Mouse (Mus musculus): Measurements from ENCODE around the gene AI467606.

DNA sequence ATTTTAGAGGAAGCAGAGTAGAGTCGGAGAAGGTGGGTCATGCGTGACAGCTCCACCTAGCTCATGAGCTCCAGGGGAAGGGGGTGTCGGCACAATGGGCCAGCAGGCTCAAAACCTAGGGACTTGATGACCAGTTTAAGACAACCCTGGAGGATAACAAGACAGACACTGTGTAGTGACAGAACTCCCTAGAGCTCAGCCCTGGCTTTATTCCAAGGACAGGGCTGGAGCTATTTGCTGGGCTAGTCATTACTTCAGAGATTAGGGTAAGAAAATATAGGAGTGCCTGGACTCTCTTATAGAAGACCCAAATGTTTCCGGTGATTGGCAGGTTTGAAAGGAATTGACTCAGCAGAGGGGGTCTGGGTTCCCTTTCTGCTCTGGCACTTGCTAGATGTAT lies 17.9 kb upstream of the AI467606 start:
- TF ChIP-seq CTCF (IDR thresholded peaks at IDR 0.05; ENCODE audit: insufficient read depth, low read length) (no peak), POLR2A (IDR thresholded peaks at IDR 0.05; ENCODE audit: borderline replicate concordance, extremely low read depth, low read depth, low read length) (no peak)
